Mouse (Mus musculus) myocyte (in vitro differentiated cells): ENCODE measurements around the gene Dnase1l3. TPM values are rescaled to one million over a fixed set of nuclear protein-coding genes. Genes with fewer than 3 reads are reported as not detected.

Experiments used
- H3K27me3 ChIP-seq: one replicate; pipeline ENCODE4 v1.6.1; 2011; ENCODE audit not compliant: control insufficient read depth, insufficient read depth, insufficient read length
- H3K36me3 ChIP-seq: one replicate; pipeline ENCODE4 v1.6.1; 2011; ENCODE audit not compliant: control insufficient read depth, insufficient read depth
- H3K4me2 ChIP-seq: one replicate; pipeline ENCODE4 v1.6.1; 2011; ENCODE audit warnings: low read depth, control low read depth
- H3K4me3 ChIP-seq: one replicate; pipeline ENCODE4 v1.5.1; 2011; ENCODE audit warnings: mild to moderate bottlenecking, control low read depth, moderate library complexity
- H3K79me2 ChIP-seq: one replicate; pipeline ENCODE4 v1.6.1; 2011; ENCODE audit not compliant: control insufficient read depth, insufficient read depth
- H3ac ChIP-seq: one replicate; pipeline ENCODE4 v1.6.1; 2011; ENCODE audit not compliant: control insufficient read depth, insufficient read length
- CEBPB ChIP-seq: IDR thresholded peaks from 2 replicates; pipeline ENCODE4 v1.6.1; 2011; ENCODE audit warnings: mild to moderate bottlenecking, moderate library complexity; ENCODE audit not compliant: poor library complexity, insufficient read depth, severe bottlenecking
- E2F4 ChIP-seq: IDR thresholded peaks from one replicate; pipeline ENCODE4 v1.6.1; 2011; ENCODE audit warnings: mild to moderate bottlenecking, control low read depth, moderate library complexity; ENCODE audit not compliant: insufficient read depth
- MAX ChIP-seq: IDR thresholded peaks from one replicate; pipeline ENCODE4 v1.6.1; 2011; ENCODE audit warnings: low read depth, mild to moderate bottlenecking, control low read depth
- MYOD1 ChIP-seq, 3 experiments: IDR thresholded peaks; one replicate each; pipeline ENCODE4 v1.6.1; 2011; ENCODE audit warnings: control low read depth in 2 of 3, low read depth in 2 of 3, mild to moderate bottlenecking in 2 of 3, moderate library complexity in 1 of 3; ENCODE audit not compliant: insufficient read length in 2 of 3, control insufficient read depth in 1 of 3
- MYOG ChIP-seq, 3 experiments: IDR thresholded peaks; one replicate each; pipeline ENCODE4 v1.6.1; 2011; ENCODE audit warnings: control low read depth in 2 of 3, low read depth in 2 of 3, mild to moderate bottlenecking in 2 of 3; ENCODE audit not compliant: insufficient read length in 2 of 3, control insufficient read depth in 1 of 3, insufficient read depth in 1 of 3
- POLR2A ChIP-seq: IDR thresholded peaks from one replicate; pipeline ENCODE4 v1.6.1; 2011; ENCODE audit warnings: low read depth, mild to moderate bottlenecking, control low read depth, moderate library complexity; ENCODE audit not compliant: insufficient read length
- POLR2AphosphoS2 ChIP-seq: IDR thresholded peaks from one replicate; pipeline ENCODE4 v1.6.1; 2011; ENCODE audit warnings: low read depth, control low read depth; ENCODE audit not compliant: insufficient read length
- REST ChIP-seq: IDR thresholded peaks from one replicate; pipeline ENCODE4 v1.6.1; 2011; ENCODE audit warnings: mild to moderate bottlenecking, control low read depth, moderate library complexity; ENCODE audit not compliant: insufficient read depth, insufficient read length
- SRF ChIP-seq: IDR thresholded peaks from one replicate; pipeline ENCODE4 v1.6.1; 2011; ENCODE audit warnings: low read depth; ENCODE audit not compliant: control insufficient read depth, insufficient read length
- TCF12 ChIP-seq: IDR thresholded peaks from one replicate; pipeline ENCODE4 v1.6.1; 2011; ENCODE audit warnings: mild to moderate bottlenecking, control low read depth; ENCODE audit not compliant: poor library complexity, insufficient read depth, severe bottlenecking
- TCF3 ChIP-seq: IDR thresholded peaks from one replicate; pipeline ENCODE4 v1.6.1; 2011; ENCODE audit warnings: low read depth, control low read depth; ENCODE audit not compliant: insufficient read length
- USF1 ChIP-seq: IDR thresholded peaks from one replicate; pipeline ENCODE4 v1.6.1; 2011; ENCODE audit warnings: low read depth, mild to moderate bottlenecking, control low read depth, moderate library complexity
- polyA plus RNA-seq: library from polyadenylated mRNA; unstranded; fragments of >200 nt; fragmentation: generic; extraction: Trizol; gene quantifications from one replicate; pipeline ENCODE4 v1.2.1, GENCODE M21; 2012; ENCODE audit warnings: missing spikeins

Dnase1l3 gene
- polyA plus RNA-seq, 1 experiment = 0.86 TPM

DNA sequence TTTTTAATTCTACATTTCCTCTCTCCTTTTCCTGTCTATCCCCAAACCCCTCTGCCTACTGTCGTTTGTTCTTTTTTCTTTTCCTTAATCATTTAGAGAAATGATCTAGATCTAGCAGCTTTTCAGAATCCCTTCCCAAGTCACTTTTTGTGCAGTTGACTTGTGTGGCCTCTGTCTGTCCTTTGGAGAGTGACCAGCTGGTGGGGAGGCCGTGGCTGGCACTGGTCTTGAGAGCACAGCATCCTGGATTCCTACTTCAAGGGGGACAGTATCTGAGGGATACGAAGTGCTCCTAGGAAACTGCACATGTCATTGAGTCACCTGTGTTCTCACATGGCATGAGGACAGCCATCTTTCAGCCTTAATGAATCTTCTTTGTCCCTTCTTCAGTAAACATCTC, 45.8 kb upstream of the Dnase1l3 start:
- TF ChIP-seq TCF3 (no peak), TCF12 (no peak), SRF (no peak), MYOD1 (IDR thresholded peaks at IDR 0.05; ENCODE audit: control insufficient read depth in 1 of 3, insufficient read length in 2 of 3, low read depth in 2 of 3) (no peak), REST (no peak), MAX (no peak), POLR2AphosphoS2 (no peak), USF1 (no peak), MYOG (IDR thresholded peaks at IDR 0.05; ENCODE audit: control insufficient read depth in 1 of 3, insufficient read depth in 1 of 3, insufficient read length in 2 of 3, low read depth in 2 of 3) (no peak)
- H3K4me2 ChIP-seq = no peak overlapping the region
- no peaks in the 10 kb centered on the region for H3K36me3 ChIP-seq
- H3ac ChIP-seq = no peak overlapping the region
- H3K4me3 ChIP-seq = no peak overlapping the region
- H3K27me3 ChIP-seq = no peaks in the 10 kb centered on the region
- no peaks in the 10 kb centered on the region for H3K79me2 ChIP-seq

GRCm38 (mm10) chr14:8038791-8039448, 44.5 kb upstream of the Dnase1l3 start:
- no peak for TF ChIP-seq POLR2AphosphoS2
- no peak for TF ChIP-seq MAX
- TF ChIP-seq POLR2A = no peak
- no peak for TF ChIP-seq TCF12
- no peak for TF ChIP-seq TCF3
- TF ChIP-seq USF1 = no peak
- no peak for TF ChIP-seq E2F4
- TF ChIP-seq REST = no peak
- no peak for TF ChIP-seq SRF
- no peak for TF ChIP-seq MYOG (IDR thresholded peaks at IDR 0.05; ENCODE audit: control insufficient read depth in 1 of 3, insufficient read depth in 1 of 3, insufficient read length in 2 of 3, low read depth in 2 of 3)
- no peak for TF ChIP-seq MYOD1 (IDR thresholded peaks at IDR 0.05; ENCODE audit: control insufficient read depth in 1 of 3, insufficient read length in 2 of 3, low read depth in 2 of 3)
- TF ChIP-seq CEBPB = no peak
- no peak overlapping the region for H3K4me3 ChIP-seq

DNA sequence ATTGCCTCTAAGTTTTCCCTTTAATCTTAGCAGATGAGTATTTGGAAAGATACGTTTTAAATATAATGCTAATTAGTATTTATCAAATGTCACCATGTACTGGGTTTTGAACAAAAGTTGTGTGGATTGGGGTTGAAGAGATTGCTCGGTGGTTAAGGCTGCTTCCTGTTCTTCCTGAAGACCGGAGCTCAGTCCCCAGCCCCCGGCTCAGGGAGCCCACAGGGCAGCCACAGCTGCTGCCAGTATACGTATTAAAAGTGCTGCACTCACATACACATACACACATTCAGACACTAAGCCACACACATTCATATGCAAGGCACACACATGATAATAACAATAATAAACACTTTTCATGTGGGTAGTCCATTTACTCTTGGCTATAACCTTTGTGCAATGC, 43.8 kb upstream of the Dnase1l3 start:
- Histone ChIP-seq H3K4me3 (no peak overlapping the region), H3K4me2 (no peak overlapping the region), H3K79me2 (no peaks in the 10 kb centered on the region), H3K27me3 (no peaks in the 10 kb centered on the region), H3K36me3 (no peaks in the 10 kb centered on the region), H3ac (no peak overlapping the region)
- TF ChIP-seq MAX (no peak), REST (no peak), POLR2AphosphoS2 (no peak), USF1 (no peak), MYOD1 (IDR thresholded peaks at IDR 0.05; ENCODE audit: control insufficient read depth in 1 of 3, insufficient read length in 2 of 3, low read depth in 2 of 3) (no peak), TCF3 (no peak), E2F4 (no peak), POLR2A (no peak), TCF12 (no peak), SRF (no peak), CEBPB (no peak), MYOG (IDR thresholded peaks at IDR 0.05; ENCODE audit: control insufficient read depth in 1 of 3, insufficient read depth in 1 of 3, insufficient read length in 2 of 3, low read depth in 2 of 3) (no peak)

More at GRCm38 (mm10) chr14:8038791-8039448, 44.5 kb upstream of the Dnase1l3 start:
- Histone ChIP-seq H3ac (no peak overlapping the region), H3K4me2 (no peak overlapping the region), H3K27me3 (no peaks in the 10 kb centered on the region), H3K79me2 (no peaks in the 10 kb centered on the region), H3K36me3 (no peaks in the 10 kb centered on the region)

DNA sequence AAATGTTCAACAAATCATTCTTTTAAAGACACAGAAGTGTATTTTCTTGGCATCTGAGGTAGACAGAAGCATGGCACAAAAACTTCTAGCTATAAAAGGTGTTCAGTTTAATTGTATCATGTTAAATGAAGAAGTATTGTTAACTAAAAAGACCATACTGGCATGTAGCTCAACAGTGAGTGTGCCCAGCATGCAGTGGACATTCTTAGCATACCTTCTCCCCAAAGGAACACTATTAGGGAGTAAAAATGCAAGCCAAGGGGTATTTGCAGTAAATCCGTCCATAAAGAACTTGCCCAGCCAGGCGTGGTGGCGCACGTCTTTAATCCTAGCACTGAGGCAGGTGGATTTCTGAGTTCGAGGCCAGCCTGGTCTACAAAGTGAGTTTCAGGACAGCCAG, 42.0 kb upstream of the Dnase1l3 start:
- Histone ChIP-seq H3K4me2 (no peak overlapping the region), H3K79me2 (no peaks in the 10 kb centered on the region), H3K36me3 (no peaks in the 10 kb centered on the region), H3K27me3 (no peaks in the 10 kb centered on the region), H3K4me3 (no peak overlapping the region), H3ac (no peak overlapping the region)
- TF ChIP-seq USF1 (no peak), MAX (no peak), CEBPB (no peak), MYOG (IDR thresholded peaks at IDR 0.05; ENCODE audit: control insufficient read depth in 1 of 3, insufficient read depth in 1 of 3, insufficient read length in 2 of 3, low read depth in 2 of 3) (no peak), REST (no peak), TCF12 (no peak), E2F4 (no peak), TCF3 (no peak), MYOD1 (IDR thresholded peaks at IDR 0.05; ENCODE audit: control insufficient read depth in 1 of 3, insufficient read length in 2 of 3, low read depth in 2 of 3) (no peak), SRF (no peak), POLR2AphosphoS2 (no peak), POLR2A (no peak)
